Mouse (Mus musculus): ENCODE results near the gene Suclg2. TPM values are rescaled to one million over a fixed set of nuclear protein-coding genes. Genes with fewer than 3 reads are reported as not detected.

The Suclg2 gene
- polyA plus RNA-seq (2016; fragmentation: Nextera tagmentation; extraction: Ambion mirVana), result 76.4 and 90.3 TPM in 2 replicates

DNA sequence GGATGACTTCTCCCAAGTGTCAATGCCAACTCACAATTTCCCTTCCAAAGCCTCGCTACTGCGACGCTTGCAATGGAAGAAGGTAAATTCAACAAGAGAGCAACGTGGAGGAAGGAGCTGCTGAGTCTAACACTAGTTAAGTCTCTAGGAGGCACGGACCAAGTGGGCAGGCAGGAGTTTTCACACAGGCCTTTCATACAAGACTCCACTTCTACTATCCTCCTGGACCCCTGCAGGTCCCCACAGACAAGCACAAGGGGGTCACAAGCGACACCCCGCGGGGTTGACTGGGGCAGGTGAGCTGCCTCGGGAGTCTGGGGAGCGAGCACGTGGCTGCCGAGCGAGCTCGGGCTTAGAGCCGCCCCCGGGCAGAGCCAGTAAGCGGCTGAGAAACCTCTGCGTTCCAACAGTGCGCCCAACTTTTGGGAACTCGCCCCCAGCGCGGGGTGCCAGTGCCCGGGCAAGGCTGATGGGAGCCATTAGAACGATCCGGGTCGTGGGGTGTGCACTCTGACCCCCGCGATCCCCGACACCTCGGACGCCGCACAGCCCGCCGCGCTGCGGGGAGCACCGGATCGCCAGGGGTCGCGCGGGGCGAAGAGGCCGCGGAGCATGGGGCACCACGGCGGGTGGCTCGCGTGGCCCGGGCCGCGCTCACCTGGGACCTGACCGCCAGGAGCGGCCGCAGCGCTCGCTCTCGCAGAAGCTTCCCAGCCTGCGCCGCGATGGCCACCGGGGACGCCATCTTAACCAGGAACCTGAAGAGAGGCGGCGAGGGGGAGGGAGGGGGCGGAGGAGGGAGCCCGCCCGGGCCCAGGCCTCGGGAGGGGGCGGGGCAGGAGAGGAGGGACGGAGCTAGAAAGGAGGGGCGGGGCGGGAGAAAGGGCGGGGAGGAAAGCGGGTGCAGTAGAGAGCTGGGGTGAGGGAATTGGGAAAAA, at the start of gene Suclg2:
Gene Suclg2, minus strand, starts transcription at position 770 of the 938 bp plus-strand sequence.
- Histone ChIP-seq H3K4me1 (peaks cover 41% of the 10 kb centered on the region), H3K36me3 (no peaks in the 10 kb centered on the region)
- WGBS, result under 1% methylated on average over 66 of the region's 74 CpGs

DNA sequence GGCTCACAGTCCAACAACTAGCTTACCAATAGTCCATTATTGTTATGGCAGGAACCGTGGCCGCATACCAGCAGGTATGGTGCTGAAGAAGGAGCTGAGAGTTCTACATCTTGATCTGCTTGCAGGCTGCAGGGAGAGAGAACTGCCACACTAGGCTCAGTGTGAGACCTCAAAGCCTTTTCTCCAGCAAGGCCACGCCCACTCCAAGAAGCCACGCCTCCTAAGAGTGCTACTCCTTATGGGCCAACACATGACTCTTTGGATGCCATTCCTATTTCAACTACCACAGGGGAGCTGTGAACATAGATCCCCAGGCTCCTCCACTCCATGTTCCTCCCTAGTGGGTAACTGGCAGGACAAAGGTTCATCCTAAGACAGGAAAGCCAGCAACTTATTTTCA, 48.0 kb upstream of the Suclg2 start:
- Histone ChIP-seq H3K4me1 (no peaks in the 10 kb centered on the region), H3K27me3 (ENCODE audit: insufficient read depth, poor library complexity, severe bottlenecking) (no peaks in the 10 kb centered on the region), H3K4me3 (no peak overlapping the region), H3K9me3 (no peaks in the 10 kb centered on the region), H3K36me3 (no peaks in the 10 kb centered on the region), H3K27ac (no peak overlapping the region)
- DNase-seq (ENCODE audit: low spot score), result no peak
- WGBS, result 71% methylated on average over 4 of the region's 4 CpGs

More for the DNA sequence above, at the start of gene Suclg2:
- H3K4me3 ChIP-seq, result peak within 1 kb of the TSS; percentile 92
- H3K27ac ChIP-seq, result peak within 1 kb of the TSS; percentile 99
- no peaks in the 10 kb centered on the region for H3K27me3 ChIP-seq (ENCODE audit: insufficient read depth, poor library complexity, severe bottlenecking)
- no peaks in the 10 kb centered on the region for H3K9me3 ChIP-seq
- DNase-seq (ENCODE audit: low spot score), result peak; percentile 94

DNA sequence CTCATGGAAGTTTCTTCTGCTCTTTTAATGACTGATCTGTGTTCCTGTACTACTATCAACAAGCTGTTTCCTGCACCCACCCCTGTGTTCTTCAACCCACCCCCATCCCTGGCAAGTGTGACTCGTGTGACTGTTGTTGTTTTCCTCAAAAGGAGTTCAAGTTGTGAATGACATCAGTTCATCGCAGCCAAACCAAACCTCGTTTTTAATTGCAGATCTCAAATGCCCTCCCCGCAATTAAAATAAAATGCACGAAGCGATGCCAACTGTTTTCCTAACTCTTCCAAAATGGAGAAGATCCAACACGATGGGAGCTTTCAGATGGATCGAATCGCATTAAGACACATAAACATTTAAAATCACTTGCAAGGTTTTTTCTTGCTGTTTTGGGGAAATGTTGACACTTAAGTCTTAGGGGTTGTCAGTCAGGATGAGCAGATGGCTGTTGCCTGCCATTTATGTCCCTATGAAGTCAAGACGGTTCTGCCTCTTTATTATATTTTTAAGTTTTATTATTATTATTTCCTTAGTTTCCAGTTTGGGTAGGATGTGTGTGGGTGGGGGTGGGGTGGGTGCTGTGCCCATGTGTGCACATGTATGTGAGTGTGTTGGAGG, 41.1 kb upstream of the Suclg2 start:
- Histone ChIP-seq H3K27me3 (ENCODE audit: insufficient read depth, poor library complexity, severe bottlenecking) (no peaks in the 10 kb centered on the region), H3K4me3 (no peak overlapping the region), H3K36me3 (no peaks in the 10 kb centered on the region), H3K9me3 (no peaks in the 10 kb centered on the region), H3K4me1 (no peaks in the 10 kb centered on the region), H3K27ac (no peak overlapping the region)
- peak; percentile 47 for DNase-seq (ENCODE audit: low spot score)
- WGBS, result 79% methylated on average over 10 of the region's 10 CpGs

DNA sequence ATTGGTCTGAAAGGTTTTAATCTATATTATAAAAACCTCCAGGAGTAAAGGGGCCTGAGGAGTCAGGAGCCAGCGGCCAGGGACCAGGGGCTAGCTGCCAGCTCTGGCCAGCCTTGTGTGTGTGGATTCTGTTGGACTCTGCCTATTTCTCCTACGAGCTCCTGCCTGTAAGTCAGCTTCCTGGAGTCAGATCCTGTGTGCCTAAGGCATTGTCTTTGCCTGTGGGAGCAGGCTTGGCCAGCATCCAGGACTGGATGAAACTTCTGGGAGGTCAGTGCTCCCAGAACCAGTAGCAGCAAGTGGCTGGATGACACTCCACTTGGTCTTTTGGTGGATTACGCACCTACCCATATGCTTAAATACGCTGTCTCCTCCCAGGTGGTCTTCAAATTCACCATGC, 23.8 kb upstream of the Suclg2 start:
- H3K9me3 ChIP-seq, result no peaks in the 10 kb centered on the region
- no peaks in the 10 kb centered on the region for H3K36me3 ChIP-seq
- H3K27me3 ChIP-seq (ENCODE audit: insufficient read depth, poor library complexity, severe bottlenecking), result no peaks in the 10 kb centered on the region
- DNase-seq (ENCODE audit: low spot score), result no peak
- H3K4me3 ChIP-seq, result no peak overlapping the region
- H3K4me1 ChIP-seq, result no peaks in the 10 kb centered on the region
- 80% methylated on average over 4 of the region's 4 CpGs for WGBS
- no peak overlapping the region for H3K27ac ChIP-seq

DNA sequence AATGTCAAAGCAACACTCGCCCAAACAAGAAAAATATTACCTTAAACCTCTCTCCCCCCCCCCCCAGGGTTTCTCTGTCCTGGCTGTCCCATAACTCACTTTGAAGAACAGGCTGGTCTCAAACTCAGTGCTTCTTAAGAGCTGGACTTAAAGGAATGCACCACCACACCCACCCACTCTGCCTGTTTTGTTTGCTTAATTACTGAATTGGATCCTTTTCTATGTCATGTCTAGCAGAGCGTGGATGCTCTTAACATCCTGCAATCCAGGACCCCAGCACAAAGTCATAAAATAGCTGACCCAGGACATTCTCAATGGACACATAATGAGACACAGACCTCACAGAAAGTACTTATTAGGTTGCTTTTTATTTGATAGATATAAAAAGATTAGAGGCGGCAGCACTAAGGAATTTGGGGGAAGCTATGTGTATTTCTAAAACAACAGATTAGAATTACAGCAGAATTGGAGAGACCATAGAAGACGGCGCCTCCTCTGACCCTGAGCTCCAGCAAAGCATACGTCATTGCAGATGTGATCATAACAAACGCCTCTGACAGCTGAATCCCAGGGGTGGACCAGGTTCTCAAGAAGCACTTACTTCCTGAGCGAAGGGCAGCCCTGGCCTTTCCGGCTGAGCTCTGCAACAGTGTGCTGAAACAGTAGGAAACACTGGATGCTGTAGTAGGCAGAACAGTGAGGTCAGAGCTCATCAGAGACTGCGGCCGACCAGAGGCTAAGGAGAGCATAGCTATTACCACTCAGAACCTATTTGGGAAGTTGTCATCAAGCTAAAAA, 13.2 kb upstream of the Suclg2 start:
- Histone ChIP-seq H3K27me3 (ENCODE audit: insufficient read depth, poor library complexity, severe bottlenecking) (no peaks in the 10 kb centered on the region), H3K9me3 (no peaks in the 10 kb centered on the region), H3K36me3 (no peaks in the 10 kb centered on the region), H3K4me3 (no peak overlapping the region), H3K4me1 (no peaks in the 10 kb centered on the region), H3K27ac (no peak overlapping the region)
- DNase-seq (ENCODE audit: low spot score), result no peak
- WGBS, result 63% methylated on average over 11 of the region's 11 CpGs

DNA sequence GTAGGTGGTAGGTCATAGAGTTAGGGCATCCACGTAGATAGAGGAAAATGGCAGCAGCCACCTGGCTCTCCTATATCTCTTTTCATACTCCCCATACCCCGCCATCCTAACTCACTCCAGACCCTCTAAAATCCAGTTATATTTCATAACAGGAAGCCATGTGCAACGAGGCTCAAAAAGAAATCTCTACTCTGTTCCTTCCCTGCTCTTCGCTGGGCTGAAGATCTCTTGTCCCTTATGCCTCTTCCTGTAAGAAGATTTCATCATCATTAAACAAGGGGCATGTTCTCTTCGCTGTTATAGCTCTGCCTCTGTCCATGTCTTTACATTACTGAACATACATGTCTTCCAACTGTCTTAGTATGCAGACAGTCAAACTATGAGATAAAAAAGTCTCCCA, 10.8 kb upstream of the Suclg2 start:
- 74% methylated on average over 5 of the region's 5 CpGs for WGBS
- Histone ChIP-seq H3K9me3 (no peaks in the 10 kb centered on the region), H3K27me3 (ENCODE audit: insufficient read depth, poor library complexity, severe bottlenecking) (no peaks in the 10 kb centered on the region), H3K4me3 (no peak overlapping the region), H3K4me1 (no peaks in the 10 kb centered on the region), H3K36me3 (no peaks in the 10 kb centered on the region), H3K27ac (no peak overlapping the region)
- no peak for DNase-seq (ENCODE audit: low spot score)

DNA sequence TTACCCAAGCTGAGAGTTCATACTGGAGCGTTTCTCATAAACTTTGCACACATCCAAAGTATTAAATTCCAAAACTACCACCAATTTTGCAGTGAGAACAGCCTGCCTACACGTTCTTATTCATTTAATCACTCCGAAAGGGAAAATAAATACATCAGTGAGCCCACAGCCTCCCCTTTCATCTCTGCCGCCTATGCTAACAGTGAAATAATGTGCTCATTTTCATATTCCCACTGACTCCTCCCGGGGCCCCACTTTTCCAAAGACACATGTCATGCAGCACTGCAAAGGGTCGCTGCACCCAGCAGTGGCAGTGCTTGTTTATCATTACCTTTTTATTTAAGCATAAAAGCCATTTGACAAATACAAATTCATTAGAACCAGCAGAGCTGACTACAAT, 6.7 kb upstream of the Suclg2 start:
- H3K27ac ChIP-seq, result no peak overlapping the region
- no peaks in the 10 kb centered on the region for H3K36me3 ChIP-seq
- H3K9me3 ChIP-seq, result no peaks in the 10 kb centered on the region
- H3K27me3 ChIP-seq (ENCODE audit: insufficient read depth, poor library complexity, severe bottlenecking), result no peaks in the 10 kb centered on the region
- DNase-seq (ENCODE audit: low spot score), result no peak
- H3K4me1 ChIP-seq, result peaks cover 9% of the 10 kb centered on the region
- no peak overlapping the region for H3K4me3 ChIP-seq
- WGBS, result 79% methylated on average over 6 of the region's 6 CpGs

DNA sequence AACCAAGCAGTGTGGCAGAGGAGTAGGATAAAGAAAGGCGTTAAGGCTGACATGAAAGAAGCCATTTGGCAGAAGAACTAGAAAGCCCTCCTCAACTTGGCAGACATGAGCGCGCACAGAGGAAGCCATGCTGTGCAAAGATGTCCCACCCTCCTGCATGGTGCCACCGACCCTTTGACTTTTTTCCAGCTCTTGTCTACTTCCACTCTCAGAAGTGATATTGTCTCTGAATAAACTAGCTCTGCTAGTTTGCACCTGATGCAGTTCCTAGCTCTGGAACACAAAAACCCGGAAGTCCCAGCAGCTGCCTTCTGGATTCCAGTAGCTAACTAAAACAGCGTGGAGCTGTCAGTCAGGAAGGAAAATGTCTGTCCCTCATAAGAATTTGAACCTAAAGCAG, 4.8 kb upstream of the Suclg2 start:
- no peaks in the 10 kb centered on the region for H3K36me3 ChIP-seq
- WGBS, result 82% methylated on average over 6 of the region's 6 CpGs
- no peak overlapping the region for H3K4me3 ChIP-seq
- peaks cover 17% of the 10 kb centered on the region for H3K4me1 ChIP-seq
- no peaks in the 10 kb centered on the region for H3K9me3 ChIP-seq
- H3K27me3 ChIP-seq (ENCODE audit: insufficient read depth, poor library complexity, severe bottlenecking), result no peaks in the 10 kb centered on the region
- no peak overlapping the region for H3K27ac ChIP-seq
- no peak for DNase-seq (ENCODE audit: low spot score)

DNA sequence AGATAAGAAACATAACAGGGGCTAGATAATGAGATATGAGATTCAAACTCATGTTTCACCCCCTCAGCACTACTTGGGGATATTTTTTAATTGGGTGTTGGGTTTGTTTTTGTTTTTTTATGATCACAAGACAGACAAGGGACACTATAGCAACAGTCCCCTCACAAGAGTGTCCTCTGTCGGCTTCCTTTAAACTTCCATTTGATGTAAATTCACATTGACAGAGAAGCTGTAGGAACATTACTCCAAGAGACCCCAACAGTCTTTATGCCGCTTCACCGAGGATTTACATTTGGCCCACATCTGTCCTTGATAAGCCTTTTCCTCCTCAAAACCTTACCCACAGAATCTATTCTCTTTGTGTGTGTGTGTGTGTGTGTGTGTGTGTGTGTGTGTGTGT, 1.2 kb upstream of the Suclg2 start:
- 72% methylated on average over 3 of the region's 3 CpGs for WGBS
- H3K27ac ChIP-seq, result no peak overlapping the region
- no peaks in the 10 kb centered on the region for H3K36me3 ChIP-seq
- no peaks in the 10 kb centered on the region for H3K27me3 ChIP-seq (ENCODE audit: insufficient read depth, poor library complexity, severe bottlenecking)
- no peaks in the 10 kb centered on the region for H3K9me3 ChIP-seq
- peak; percentile 36 for DNase-seq (ENCODE audit: low spot score)
- H3K4me3 ChIP-seq, result no peak overlapping the region
- peaks cover 32% of the 10 kb centered on the region for H3K4me1 ChIP-seq

DNA sequence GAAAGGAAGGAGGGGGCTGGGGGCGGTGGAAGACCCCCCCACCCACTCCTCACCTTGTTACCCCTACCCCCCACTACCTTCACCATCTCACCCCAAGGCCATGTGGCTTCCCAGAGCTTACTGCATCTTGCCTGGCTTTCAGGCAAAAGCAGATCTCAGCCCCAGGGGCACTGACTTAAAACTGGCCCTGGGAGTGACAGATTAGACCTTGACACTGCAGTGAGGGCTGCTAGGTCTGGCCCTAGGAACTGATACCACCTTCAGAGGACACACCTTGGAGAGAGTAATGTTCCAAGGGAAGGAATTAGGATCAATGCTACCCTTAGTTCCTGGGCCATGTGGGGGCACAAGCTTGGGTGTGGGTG, 351 bp upstream of the Suclg2 start:
- H3K4me1 ChIP-seq, result peaks cover 35% of the 10 kb centered on the region
- H3K4me3 ChIP-seq, result peak overlapping the region; percentile 92
- no peak for DNase-seq (ENCODE audit: low spot score)
- no peaks in the 10 kb centered on the region for H3K27me3 ChIP-seq (ENCODE audit: insufficient read depth, poor library complexity, severe bottlenecking)
- peak overlapping the region; percentile 99 for H3K27ac ChIP-seq
- 0% methylated on average over 1 of the region's 1 CpGs for WGBS
- H3K36me3 ChIP-seq, result no peaks in the 10 kb centered on the region
- no peaks in the 10 kb centered on the region for H3K9me3 ChIP-seq

DNA sequence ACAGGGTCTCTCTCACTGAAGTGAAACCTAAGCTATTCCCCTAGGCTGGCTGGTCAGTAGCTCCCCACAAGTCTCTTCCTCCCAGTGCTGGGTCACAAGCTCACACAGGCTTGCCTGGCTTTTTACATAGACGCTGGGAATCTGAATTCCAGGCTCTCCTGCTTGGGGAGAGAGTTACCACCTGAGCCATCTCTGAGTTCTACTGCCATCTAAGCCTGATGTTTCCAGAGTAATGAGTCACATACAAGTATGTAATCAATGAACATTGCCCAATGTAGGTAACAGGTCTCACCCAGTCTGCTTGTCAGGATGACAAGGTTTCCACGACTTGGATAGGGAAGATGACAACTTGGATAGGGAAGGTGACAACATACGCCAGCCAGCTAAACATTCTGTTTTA, 1.5 kb downstream of the Suclg2 start:
- WGBS, result 60% methylated on average over 3 of the region's 3 CpGs
- no peak overlapping the region for H3K4me3 ChIP-seq
- no peaks in the 10 kb centered on the region for H3K36me3 ChIP-seq
- no peaks in the 10 kb centered on the region for H3K9me3 ChIP-seq
- DNase-seq (ENCODE audit: low spot score), result no peak
- no peak overlapping the region for H3K27ac ChIP-seq
- no peaks in the 10 kb centered on the region for H3K27me3 ChIP-seq (ENCODE audit: insufficient read depth, poor library complexity, severe bottlenecking)
- H3K4me1 ChIP-seq, result peaks cover 52% of the 10 kb centered on the region

DNA sequence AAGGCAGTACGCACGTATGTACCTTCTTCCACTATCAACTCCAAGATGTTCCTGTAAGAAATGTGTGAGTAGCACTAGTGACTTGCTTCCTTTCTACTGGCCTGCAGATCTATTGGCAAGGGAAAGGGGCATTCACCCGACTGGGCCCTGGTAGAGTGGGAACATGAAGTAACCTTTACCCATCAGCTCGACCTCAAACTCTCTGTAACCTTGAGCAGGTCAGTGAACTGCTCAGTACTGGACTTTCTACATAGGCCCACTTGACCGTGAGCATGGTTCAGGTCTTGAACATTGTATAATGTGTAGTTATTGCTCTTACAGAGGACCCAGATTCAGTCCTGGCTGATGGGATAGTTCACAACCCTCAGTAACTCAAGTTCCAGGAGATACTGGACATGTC, 2.1 kb downstream of the Suclg2 start:
- H3K36me3 ChIP-seq, result no peaks in the 10 kb centered on the region
- peaks cover 57% of the 10 kb centered on the region for H3K4me1 ChIP-seq
- H3K27ac ChIP-seq, result no peak overlapping the region
- H3K27me3 ChIP-seq (ENCODE audit: insufficient read depth, poor library complexity, severe bottlenecking), result no peaks in the 10 kb centered on the region
- WGBS, result 89% methylated on average over 5 of the region's 5 CpGs
- no peak overlapping the region for H3K4me3 ChIP-seq
- DNase-seq (ENCODE audit: low spot score), result no peak
- H3K9me3 ChIP-seq, result no peaks in the 10 kb centered on the region

DNA sequence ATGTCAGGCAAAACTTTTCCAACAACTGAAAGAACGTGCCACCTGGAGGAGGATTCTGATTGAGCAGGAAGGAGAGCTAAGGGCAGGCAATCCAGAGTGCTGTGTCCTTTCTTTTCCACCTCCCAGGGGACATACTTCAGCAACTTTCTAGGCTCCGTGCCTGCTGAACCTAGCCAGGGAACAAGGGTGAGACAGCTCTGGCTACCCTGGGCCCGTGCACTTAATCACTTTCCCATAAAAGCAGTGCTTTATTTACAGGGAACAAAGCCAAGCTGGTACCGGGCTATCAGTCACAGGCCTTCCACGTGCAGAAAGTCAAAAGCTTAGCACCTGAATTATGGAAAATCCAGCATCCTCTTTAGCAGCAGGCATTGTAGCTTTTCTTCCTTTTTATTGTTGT, 5.4 kb downstream of the Suclg2 start:
- H3K4me3 ChIP-seq, result no peak overlapping the region
- peaks cover 56% of the 10 kb centered on the region for H3K4me1 ChIP-seq
- H3K36me3 ChIP-seq, result no peaks in the 10 kb centered on the region
- H3K27ac ChIP-seq, result 0 out of 2 replicates have a peak overlapping the region, but pooled peaks have one; percentile 17
- no peak for DNase-seq (ENCODE audit: low spot score)
- no peaks in the 10 kb centered on the region for H3K27me3 ChIP-seq (ENCODE audit: insufficient read depth, poor library complexity, severe bottlenecking)
- WGBS, result 31% methylated on average over 5 of the region's 5 CpGs
- H3K9me3 ChIP-seq, result no peaks in the 10 kb centered on the region
